Mouse (Mus musculus) megakaryocyte, embryonic 14.5 days (primary cell): ENCODE measurements around the gene Col25a1. TPM values are rescaled to one million over a fixed set of nuclear protein-coding genes. Genes with fewer than 3 reads are reported as not detected.

ENCODE experiments used
- H3K27me3 ChIP-seq: replicated peaks from 2 replicates; pipeline ENCODE3; 2012; ENCODE audit warnings: inconsistent platforms
- H3K36me3 ChIP-seq: replicated peaks from 2 replicates; pipeline ENCODE3; 2012; ENCODE audit warnings: low read length, inconsistent platforms, mixed read lengths
- H3K4me1 ChIP-seq: 2 replicates; pipeline ENCODE4 v1.6.1; 2012; ENCODE audit warnings: inconsistent platforms
- H3K4me3 ChIP-seq: replicated peaks from 2 replicates; pipeline ENCODE3; 2012; ENCODE audit warnings: moderate library complexity, mild to moderate bottlenecking, inconsistent platforms
- H3K9me3 ChIP-seq: 2 replicates; pipeline ENCODE4 v1.6.1; 2012; ENCODE audit warnings: inconsistent platforms
- FLI1 ChIP-seq: IDR thresholded peaks from 2 replicates; pipeline ENCODE4 v1.6.1; 2012; ENCODE audit warnings: low read length, inconsistent platforms, mixed read lengths
- GATA1 ChIP-seq: IDR thresholded peaks from 3 replicates; pipeline ENCODE4 v1.6.1; 2012; ENCODE audit warnings: mixed read lengths, low read length, inconsistent platforms, borderline replicate concordance
- polyA plus RNA-seq: library from polyadenylated mRNA; stranded (reverse); fragments of >175 nt; gene quantifications from 2 replicates; pipeline ENCODE4 v1.2.3, GENCODE M21; 2012; ENCODE audit warnings: low replicate concordance; ENCODE audit not compliant: insufficient read depth

The Col25a1 gene
- polyA plus RNA-seq, 1 experiment, result 0.06 TPM

DNA sequence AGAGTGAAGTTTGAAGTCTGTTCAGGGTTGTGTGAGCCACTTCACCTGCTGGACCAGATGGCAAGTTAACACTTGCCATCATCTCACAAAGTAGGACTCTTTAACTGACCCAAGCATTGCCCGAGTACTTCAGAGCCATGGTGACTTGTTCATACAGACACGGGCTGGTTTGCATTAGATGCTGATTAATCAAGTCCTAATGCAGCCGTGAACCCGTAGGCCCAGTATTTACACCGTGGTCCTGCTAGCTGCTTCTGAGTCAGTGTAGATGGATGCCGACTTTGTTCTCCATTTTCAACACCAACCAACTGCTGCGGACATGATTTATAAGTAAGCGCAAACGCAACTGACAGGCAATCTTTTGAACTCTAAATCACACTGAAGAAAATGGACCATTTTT, 287.6 kb downstream of the Col25a1 start:
- TF ChIP-seq GATA1 (no peak), FLI1 (no peak)
- no peaks in the 10 kb centered on the region for H3K4me1 ChIP-seq

DNA sequence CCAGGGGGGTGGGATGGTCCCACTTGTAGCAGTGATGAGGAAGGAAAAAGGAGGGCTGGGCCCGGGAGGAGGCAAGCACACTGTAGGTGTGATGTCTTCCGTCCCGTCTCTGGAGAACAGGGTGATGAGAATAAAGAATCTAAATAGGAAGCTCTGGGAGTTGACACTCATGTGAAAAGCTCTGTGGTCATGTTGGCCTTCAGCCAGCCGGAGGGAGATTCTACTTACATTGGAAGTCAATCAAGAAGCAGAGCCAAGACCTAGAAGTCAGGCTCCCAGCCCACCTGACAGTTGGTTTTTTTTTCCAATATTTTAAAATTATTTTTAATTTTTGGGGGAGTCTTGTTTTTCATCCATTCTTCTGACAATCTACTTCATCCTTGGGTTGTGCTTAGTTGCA, 297.5 kb downstream of the Col25a1 start:
- no peak for TF ChIP-seq GATA1
- no peak for TF ChIP-seq FLI1
- Histone ChIP-seq H3K4me1 (no peaks in the 10 kb centered on the region), H3K27me3 (no peaks in the 10 kb centered on the region), H3K4me3 (no peak overlapping the region), H3K9me3 (peaks cover 9% of the 10 kb centered on the region), H3K36me3 (no peaks in the 10 kb centered on the region)

More for the DNA sequence above, 287.6 kb downstream of the Col25a1 start:
- Histone ChIP-seq H3K9me3 (peaks cover 5% of the 10 kb centered on the region; the same call in 1 of the 2 replicates), H3K4me3 (no peak overlapping the region), H3K27me3 (no peaks in the 10 kb centered on the region), H3K36me3 (no peaks in the 10 kb centered on the region)

DNA sequence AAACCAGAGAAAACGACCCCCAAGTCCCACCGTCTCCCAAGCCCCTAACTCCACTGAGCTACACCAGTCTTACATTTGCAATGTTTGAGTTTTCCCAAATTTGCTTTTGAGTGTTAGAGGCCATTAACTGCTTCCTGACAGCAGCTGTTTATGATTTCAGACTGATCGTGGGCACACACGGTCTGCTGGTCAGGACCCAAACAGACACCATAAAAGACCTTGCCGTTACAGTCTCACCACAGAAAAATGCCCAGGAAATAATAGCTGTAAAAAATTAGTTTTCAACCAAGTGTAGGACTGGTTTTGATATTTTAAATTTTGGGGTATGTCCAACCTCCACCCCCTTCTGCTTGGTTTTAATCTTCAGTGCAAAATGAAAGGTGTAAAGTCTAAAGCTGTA, 298.8 kb downstream of the Col25a1 start:
- H3K9me3 ChIP-seq, result peaks cover 9% of the 10 kb centered on the region
- H3K27me3 ChIP-seq, result no peaks in the 10 kb centered on the region
- H3K4me1 ChIP-seq, result no peaks in the 10 kb centered on the region
- no peaks in the 10 kb centered on the region for H3K36me3 ChIP-seq
- H3K4me3 ChIP-seq, result no peak overlapping the region
- no peak for TF ChIP-seq FLI1
- TF ChIP-seq GATA1, result no peak

DNA sequence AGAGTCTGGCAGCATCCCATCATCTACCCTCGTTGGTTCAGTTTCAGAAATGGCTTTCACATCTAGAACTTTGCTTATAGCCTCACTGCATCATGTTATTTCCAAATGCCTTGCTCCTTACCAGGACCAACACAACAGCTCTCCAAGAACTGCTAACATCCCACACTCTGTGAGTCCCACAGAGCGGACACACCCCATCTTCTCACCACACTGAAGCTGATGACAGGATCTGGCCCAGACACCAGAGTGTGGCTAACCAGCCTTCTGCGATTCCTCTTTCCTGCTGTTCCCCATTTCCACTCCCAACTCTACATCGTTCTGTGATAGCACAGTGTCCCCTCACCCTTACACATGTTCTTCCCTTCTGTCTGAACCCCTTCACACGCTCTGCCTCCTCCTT, 301.5 kb downstream of the Col25a1 start:
- H3K4me3 ChIP-seq, result no peak overlapping the region
- H3K9me3 ChIP-seq, result peaks cover 9% of the 10 kb centered on the region
- TF ChIP-seq GATA1, result no peak
- TF ChIP-seq FLI1, result no peak
- H3K36me3 ChIP-seq, result no peaks in the 10 kb centered on the region
- H3K4me1 ChIP-seq, result no peaks in the 10 kb centered on the region
- no peaks in the 10 kb centered on the region for H3K27me3 ChIP-seq

DNA sequence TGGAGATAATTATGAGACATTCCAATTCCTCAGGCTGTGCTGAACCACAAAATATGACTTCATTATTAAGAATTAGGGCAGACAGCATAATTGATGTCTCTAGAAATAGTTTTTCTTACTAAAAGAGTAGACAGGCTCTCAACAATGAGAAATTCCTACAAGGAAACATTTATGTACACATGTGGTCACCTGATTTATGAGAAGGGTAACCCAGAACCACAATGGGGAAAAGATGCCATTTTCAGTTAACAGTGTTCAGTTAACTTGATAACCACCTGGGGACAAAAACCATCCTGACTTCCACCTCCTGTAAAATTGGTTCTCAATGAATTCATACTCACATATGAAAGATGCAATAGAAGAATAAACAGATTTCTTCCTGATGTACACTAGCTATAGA, 305.7 kb downstream of the Col25a1 start:
- H3K36me3 ChIP-seq, result no peaks in the 10 kb centered on the region
- H3K4me1 ChIP-seq, result no peaks in the 10 kb centered on the region
- TF ChIP-seq FLI1 (no peak), GATA1 (no peak)
- peaks cover 15% of the 10 kb centered on the region for H3K9me3 ChIP-seq
- H3K4me3 ChIP-seq, result no peak overlapping the region
- H3K27me3 ChIP-seq, result no peaks in the 10 kb centered on the region

DNA sequence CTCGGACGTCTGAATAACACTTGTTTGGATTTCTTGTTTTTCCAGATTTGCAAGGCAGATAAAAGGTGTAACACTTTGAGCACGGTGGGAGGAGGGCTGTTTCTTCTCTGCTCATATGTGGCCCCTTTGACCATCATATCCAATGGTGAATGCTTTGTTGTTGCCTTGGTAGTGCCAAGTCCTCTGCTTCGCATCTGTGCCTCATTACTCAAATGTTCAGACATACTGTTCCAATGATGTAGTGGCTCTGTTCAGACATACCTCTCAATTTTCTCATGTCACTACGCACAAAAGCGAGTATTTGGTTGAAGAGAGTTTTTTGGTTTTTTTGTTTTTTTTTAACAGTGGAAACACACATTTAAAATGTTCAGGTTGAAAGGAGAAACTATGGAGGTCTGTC, 308.5 kb downstream of the Col25a1 start:
- H3K9me3 ChIP-seq, result peaks cover 16% of the 10 kb centered on the region
- no peaks in the 10 kb centered on the region for H3K4me1 ChIP-seq
- H3K4me3 ChIP-seq, result no peak overlapping the region
- no peak for TF ChIP-seq GATA1
- TF ChIP-seq FLI1, result no peak
- no peaks in the 10 kb centered on the region for H3K36me3 ChIP-seq
- no peaks in the 10 kb centered on the region for H3K27me3 ChIP-seq

DNA sequence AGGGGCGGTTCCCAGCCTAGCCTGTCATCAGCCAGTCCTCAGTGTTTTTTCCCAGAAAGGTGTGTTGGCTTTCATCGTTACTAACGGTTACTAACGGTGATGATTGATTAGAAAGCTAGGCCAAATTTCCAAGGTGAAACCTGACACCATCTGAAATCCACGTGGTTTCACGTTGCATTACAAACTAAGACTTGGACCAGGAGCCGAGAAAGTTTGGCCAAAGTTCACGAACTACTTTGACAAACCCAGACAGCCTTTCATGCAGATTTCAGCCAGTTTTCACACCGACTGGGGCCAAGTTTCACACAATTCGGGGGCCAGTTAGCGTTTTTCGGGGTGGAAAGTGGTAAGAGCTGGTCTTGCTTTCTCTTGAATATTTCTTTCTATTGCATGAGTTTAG, 309.4 kb downstream of the Col25a1 start:
- TF ChIP-seq FLI1 (no peak), GATA1 (no peak)
- Histone ChIP-seq H3K36me3 (no peaks in the 10 kb centered on the region), H3K4me1 (no peaks in the 10 kb centered on the region), H3K9me3 (peaks cover 16% of the 10 kb centered on the region), H3K4me3 (no peak overlapping the region), H3K27me3 (no peaks in the 10 kb centered on the region)

DNA sequence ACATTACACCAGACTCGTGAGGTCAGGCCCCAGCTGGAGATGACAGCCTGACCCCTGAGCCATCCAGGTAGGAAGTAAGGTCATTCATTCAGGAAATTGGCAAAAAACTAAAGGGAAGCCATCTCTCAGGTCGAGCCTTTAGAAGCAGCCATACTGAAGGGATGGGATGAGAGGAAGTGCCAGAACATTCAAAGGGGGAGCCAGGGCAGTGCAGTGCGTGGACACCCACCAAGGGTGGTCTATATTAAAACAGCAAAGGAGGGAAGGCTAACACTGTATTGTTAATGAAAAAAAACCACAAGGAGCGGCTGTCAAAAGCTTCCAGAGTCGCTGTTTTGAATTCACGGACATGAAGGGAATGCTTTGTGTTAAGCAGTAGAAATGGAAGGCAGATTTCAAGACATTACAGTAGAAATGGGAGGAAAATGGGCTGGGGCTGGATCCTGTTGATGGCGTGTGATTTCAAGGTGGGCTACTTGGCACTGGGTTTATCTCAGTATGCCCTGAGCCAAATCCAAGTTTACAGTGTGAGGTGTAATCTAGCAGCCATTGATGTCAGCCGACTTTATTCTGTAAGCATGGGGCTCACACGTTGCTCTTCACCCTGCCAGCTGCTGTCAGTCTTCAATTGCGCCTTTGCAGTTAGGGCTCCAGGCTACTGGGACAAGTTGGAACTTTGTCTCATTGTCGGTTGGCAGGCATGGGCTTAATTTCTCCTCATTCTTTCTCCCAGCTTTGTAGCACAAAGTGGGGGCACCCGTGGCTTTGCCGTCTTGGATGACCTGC, 312.7 kb downstream of the Col25a1 start:
- H3K4me1 ChIP-seq, result no peaks in the 10 kb centered on the region
- TF ChIP-seq FLI1 (no peak), GATA1 (no peak)
- no peak overlapping the region for H3K4me3 ChIP-seq
- H3K36me3 ChIP-seq, result no peaks in the 10 kb centered on the region
- no peaks in the 10 kb centered on the region for H3K27me3 ChIP-seq
- peaks cover 22% of the 10 kb centered on the region for H3K9me3 ChIP-seq

DNA sequence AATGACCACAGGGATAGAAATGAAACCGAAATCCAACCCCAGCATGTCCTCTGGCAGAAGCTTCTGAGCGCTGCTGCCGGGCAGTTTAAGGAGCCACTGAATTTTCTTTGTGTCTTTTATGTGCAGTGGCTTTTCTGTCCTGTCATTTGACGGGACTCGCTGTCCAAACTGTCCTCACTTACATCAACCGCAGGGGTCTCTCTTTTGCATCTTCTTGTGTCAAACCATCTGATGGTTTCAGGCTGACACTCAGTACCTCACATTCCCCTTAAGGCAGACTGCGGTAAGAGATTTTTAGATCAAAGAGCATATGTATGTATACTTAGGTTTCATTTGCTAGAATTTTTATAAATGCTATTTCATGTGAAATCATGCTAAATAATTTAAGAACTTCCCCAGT, 318.6 kb downstream of the Col25a1 start:
- TF ChIP-seq FLI1, result no peak
- no peak for TF ChIP-seq GATA1
- Histone ChIP-seq H3K9me3 (peaks cover 10% of the 10 kb centered on the region), H3K27me3 (no peaks in the 10 kb centered on the region), H3K4me3 (no peak overlapping the region), H3K36me3 (no peaks in the 10 kb centered on the region), H3K4me1 (no peaks in the 10 kb centered on the region)

DNA sequence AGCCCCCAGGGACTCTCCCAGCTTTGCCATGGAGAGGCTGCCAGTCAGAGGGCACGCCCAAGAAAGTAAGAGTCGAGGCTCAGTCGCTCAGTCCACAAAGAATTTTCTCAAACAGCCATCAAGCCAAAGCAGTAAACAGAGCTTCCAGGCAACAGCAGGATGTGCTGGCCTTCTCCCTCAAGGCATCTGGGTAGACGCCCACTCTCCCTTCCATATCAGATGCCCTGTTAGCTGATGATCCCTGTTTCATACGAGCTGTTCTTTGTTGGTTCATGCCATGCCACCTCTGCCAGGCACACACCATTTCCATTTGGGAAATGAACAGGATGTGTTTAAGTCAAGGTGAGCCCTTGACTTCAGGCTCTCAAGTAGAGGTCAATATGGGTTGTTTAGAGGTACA, 334.1 kb downstream of the Col25a1 start:
- Histone ChIP-seq H3K4me3 (no peak overlapping the region), H3K4me1 (no peaks in the 10 kb centered on the region), H3K36me3 (no peaks in the 10 kb centered on the region), H3K9me3 (peaks cover 20% of the 10 kb centered on the region; the same call in 1 of the 2 replicates), H3K27me3 (no peaks in the 10 kb centered on the region)
- TF ChIP-seq GATA1 (no peak), FLI1 (no peak)

DNA sequence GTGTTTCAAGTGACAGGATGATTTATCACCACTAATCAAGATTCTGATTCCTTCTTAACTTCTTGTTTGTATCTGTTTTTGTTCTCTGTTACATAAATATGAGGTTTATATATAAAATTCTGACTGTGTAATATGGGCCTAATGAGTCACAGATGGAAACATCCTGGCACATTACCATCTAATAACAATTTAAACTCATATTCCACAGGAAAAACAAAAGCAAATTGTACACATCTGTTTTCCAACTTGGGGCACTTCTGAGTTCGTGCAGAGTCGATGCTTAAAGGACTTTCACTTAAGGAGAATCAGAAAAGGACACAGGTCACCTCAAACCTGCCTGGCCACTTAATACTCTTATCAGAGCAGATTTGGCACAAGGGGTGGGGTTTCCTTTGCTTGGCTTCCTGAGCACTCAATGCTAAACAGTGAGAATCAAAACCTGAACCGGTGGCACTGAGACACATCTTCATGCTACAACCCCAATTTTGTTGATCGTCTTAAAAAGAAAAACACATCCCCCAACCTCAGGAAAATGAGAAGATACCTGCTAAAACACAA, 342.0 kb downstream of the Col25a1 start:
- Histone ChIP-seq H3K4me3 (no peak overlapping the region), H3K27me3 (no peaks in the 10 kb centered on the region), H3K36me3 (no peaks in the 10 kb centered on the region), H3K9me3 (peaks cover 18% of the 10 kb centered on the region; the same call in 1 of the 2 replicates), H3K4me1 (no peaks in the 10 kb centered on the region)
- TF ChIP-seq FLI1 (no peak), GATA1 (no peak)
